Mouse (Mus musculus) heart, postnatal 0 days (tissue): ENCODE data around the gene Guk1. TPM values are rescaled to one million over a fixed set of nuclear protein-coding genes. Genes with fewer than 3 reads are reported as not detected.

Experiments
- ATAC-seq: fragments of 200-750 bp; cut with Nextera tagmentation; 2 replicates; pipeline ENCODE4 v1.8.0; 2017; ENCODE audit warnings: low read depth, moderate number of reproducible peaks, moderate library complexity; ENCODE audit not compliant: insufficient read depth
- DNase-seq: peaks from one replicate; pipeline ENCODE4 v3.0.0-alpha.2; 2016; ENCODE audit warnings: low spot score
- H3K27ac ChIP-seq: fragments of 300-500 bp; sonication (generic); 2 replicates; pipeline ENCODE4 v1.5.1; 2014; ENCODE audit warnings: low read depth, mild to moderate bottlenecking
- H3K27me3 ChIP-seq: fragments of 300-500 bp; sonication (generic); 2 replicates; pipeline ENCODE4 v1.6.1; 2014; ENCODE audit warnings: low read length, mixed read lengths; ENCODE audit not compliant: control insufficient read depth, insufficient read depth
- H3K36me3 ChIP-seq: fragments of 300-500 bp; sonication (generic); replicated peaks from 2 replicates; pipeline ENCODE4 v1.6.1; 2014; ENCODE audit warnings: low read length, mixed read lengths; ENCODE audit not compliant: control insufficient read depth, insufficient read depth
- H3K4me1 ChIP-seq: fragments of 300-500 bp; sonication (generic); 2 replicates; pipeline ENCODE4 v1.6.1; 2014; ENCODE audit warnings: antibody characterized with exemption; ENCODE audit not compliant: control insufficient read depth, insufficient read depth
- H3K4me2 ChIP-seq: fragments of 300-500 bp; sonication (generic); 2 replicates; pipeline ENCODE4 v1.6.1; 2014; ENCODE audit warnings: low read depth, mild to moderate bottlenecking, low read length, moderate library complexity
- H3K4me3 ChIP-seq: fragments of 300-500 bp; sonication (generic); 2 replicates; pipeline ENCODE4 v1.5.1; 2014; ENCODE audit warnings: low read depth, low read length
- H3K9ac ChIP-seq: fragments of 300-500 bp; sonication (generic); replicated peaks from 2 replicates; pipeline ENCODE4 v1.6.1; 2014; ENCODE audit warnings: low read depth, low read length, mixed read lengths
- H3K9me3 ChIP-seq: fragments of 300-500 bp; sonication (generic); replicated peaks from 2 replicates; pipeline ENCODE4 v1.6.1; 2016; ENCODE audit warnings: low read length; ENCODE audit not compliant: control insufficient read depth
- CTCF ChIP-seq: IDR thresholded peaks from 2 replicates; pipeline ENCODE4 v1.5.1; 2016; ENCODE audit warnings: antibody characterized with exemption, control low read depth, low read depth
- EP300 ChIP-seq: IDR thresholded peaks from 2 replicates; pipeline ENCODE4 v1.6.1; 2016; ENCODE audit warnings: antibody characterized with exemption, low read depth
- WGBS: fragments of 180-500 bp; shearing (Covaris S2); extraction: QIAGEN DNeasy Blood & Tissue Kit; methylation state at CpG from one replicate; pipeline ENCODE4 v1.1.7; 2014; 5-methylcytosine and 5-hydroxymethylcytosine counted together
- polyA plus RNA-seq: library from polyadenylated mRNA; unstranded; fragments of >200 nt; fragmentation: Nextera tagmentation; extraction: Ambion mirVana; gene quantifications from 2 replicates; pipeline ENCODE4 v1.2.1, GENCODE M21; 2015
- total RNA-seq: library from RNA; depleted of rRNA; stranded (reverse); fragments of >200 nt; gene quantifications from 2 replicates; pipeline ENCODE4 v1.2.3, GENCODE M21; 2014; ENCODE audit warnings: low replicate concordance

The Guk1 gene
- total and polyA plus RNA-seq, 2 experiments from 2014 or later: 60.3 to 138 TPM

- no peak overlapping the region for H3K9ac ChIP-seq
- H3K4me1 ChIP-seq: peaks cover 67% of the 10 kb centered on the region
- WGBS: 31% methylated on average over 2 of the region's 2 CpGs
- 0 out of 2 replicates have a peak, but pooled peaks cover 4% of the 10 kb centered on the region for H3K36me3 ChIP-seq
- H3K9me3 ChIP-seq: no peaks in the 10 kb centered on the region
- ATAC-seq (no peak), DNase-seq (no peak)
- peak overlapping the region; percentile 86 for H3K4me2 ChIP-seq
- TF ChIP-seq CTCF (no peak), EP300 (no peak)
- H3K27me3 ChIP-seq: no peaks in the 10 kb centered on the region
- peak overlapping the region; percentile 23; the same call in 1 of the 2 replicates for H3K27ac ChIP-seq
- H3K4me3 ChIP-seq: no peak overlapping the region
Observed at GRCm38 (mm10) chr11:59225167-59225566, 33.2 kb upstream of the Guk1 start.

GRCm38 (mm10) chr11:59224470-59224869 is 32.5 kb upstream of the Guk1 start:
- Histone ChIP-seq H3K4me3 (no peak overlapping the region), H3K4me1 (peaks cover 67% of the 10 kb centered on the region), H3K9me3 (no peaks in the 10 kb centered on the region), H3K4me2 (peak overlapping the region; percentile 5; the same call in 1 of the 2 replicates), H3K27me3 (no peaks in the 10 kb centered on the region), H3K36me3 (peaks cover 6% of the 10 kb centered on the region; the same call in 1 of the 2 replicates), H3K9ac (no peak overlapping the region), H3K27ac (no peak overlapping the region)
- no peak for ATAC-seq
- 18% methylated on average over 2 of the region's 2 CpGs for WGBS
- TF ChIP-seq EP300 (no peak), CTCF (no peak)
- no peak for DNase-seq

GRCm38 (mm10) chr11:59224025-59224424 is 32.0 kb upstream of the Guk1 start:
- Histone ChIP-seq H3K9me3 (no peaks in the 10 kb centered on the region), H3K9ac (no peak overlapping the region), H3K27me3 (no peaks in the 10 kb centered on the region), H3K36me3 (peaks cover 8% of the 10 kb centered on the region; the same call in 1 of the 2 replicates), H3K4me2 (peak overlapping the region; percentile 5; the same call in 1 of the 2 replicates), H3K27ac (no peak overlapping the region), H3K4me1 (peaks cover 67% of the 10 kb centered on the region), H3K4me3 (no peak overlapping the region)
- DNase-seq (no peak), ATAC-seq (no peak)
- TF ChIP-seq CTCF (no peak), EP300 (no peak)
- WGBS: 77% methylated on average over 3 of the region's 3 CpGs

- 71% methylated on average over 4 of the region's 4 CpGs for WGBS
- Histone ChIP-seq H3K4me1 (peaks cover 76% of the 10 kb centered on the region), H3K4me2 (no peak overlapping the region), H3K9me3 (no peaks in the 10 kb centered on the region), H3K9ac (no peak overlapping the region), H3K27me3 (no peaks in the 10 kb centered on the region), H3K27ac (no peak overlapping the region), H3K4me3 (no peak overlapping the region), H3K36me3 (peaks cover 8% of the 10 kb centered on the region)
- DNase-seq (no peak), ATAC-seq (no peak)
- TF ChIP-seq EP300 (no peak), CTCF (no peak)
Observed at GRCm38 (mm10) chr11:59222306-59222705, 30.3 kb upstream of the Guk1 start.

- Histone ChIP-seq H3K27ac (no peak overlapping the region), H3K27me3 (no peaks in the 10 kb centered on the region), H3K36me3 (peaks cover 8% of the 10 kb centered on the region), H3K4me1 (peaks cover 79% of the 10 kb centered on the region), H3K9me3 (no peaks in the 10 kb centered on the region), H3K9ac (no peak overlapping the region), H3K4me2 (no peak overlapping the region), H3K4me3 (no peak overlapping the region)
- DNase-seq (no peak), ATAC-seq (no peak)
- TF ChIP-seq CTCF (no peak), EP300 (no peak)
Observed at GRCm38 (mm10) chr11:59221604-59222003, 29.6 kb upstream of the Guk1 start.

- no peak overlapping the region for H3K4me3 ChIP-seq
- H3K4me2 ChIP-seq: no peak overlapping the region
- peaks cover 67% of the 10 kb centered on the region for H3K4me1 ChIP-seq
- no peak overlapping the region for H3K27ac ChIP-seq
- DNase-seq: no peak
- no peak for ATAC-seq
- H3K9me3 ChIP-seq: no peaks in the 10 kb centered on the region
- H3K9ac ChIP-seq: no peak overlapping the region
- peaks cover 16% of the 10 kb centered on the region for H3K36me3 ChIP-seq
- no peaks in the 10 kb centered on the region for H3K27me3 ChIP-seq
- TF ChIP-seq EP300 (no peak), CTCF (peak; percentile 44)
Observed at GRCm38 (mm10) chr11:59219064-59219463, 27.1 kb upstream of the Guk1 start.
